Mouse (Mus musculus) forebrain, embryonic 10.5 days (tissue): Measurements from ENCODE around the gene Akap10. TPM values are rescaled to one million over a fixed set of nuclear protein-coding genes. Genes with fewer than 3 reads are reported as not detected.

Source experiments
- DNase-seq: peaks from one replicate; pipeline ENCODE4 v3.0.0-alpha.2; 2017; ENCODE audit warnings: low spot score; ENCODE audit errors: extremely low spot score
- H3K27ac ChIP-seq: fragments of 300-500 bp; sonication (generic); 2 replicates; pipeline ENCODE4 v1.5.1; 2016; ENCODE audit warnings: mild to moderate bottlenecking
- H3K27me3 ChIP-seq: fragments of 300-500 bp; sonication (generic); 2 replicates; pipeline ENCODE4 v1.6.1; 2016; ENCODE audit warnings: mild to moderate bottlenecking; ENCODE audit not compliant: poor library complexity, severe bottlenecking
- H3K36me3 ChIP-seq: fragments of 300-500 bp; sonication (generic); replicated peaks from 2 replicates; pipeline ENCODE4 v1.6.1; 2016; ENCODE audit warnings: mild to moderate bottlenecking, moderate library complexity
- H3K4me1 ChIP-seq: fragments of 300-500 bp; sonication (generic); 2 replicates; pipeline ENCODE4 v1.6.1; 2016
- H3K4me3 ChIP-seq: fragments of 300-500 bp; sonication (generic); 2 replicates; pipeline ENCODE4 v1.5.1; 2016; ENCODE audit warnings: mild to moderate bottlenecking, moderate library complexity
- H3K9me3 ChIP-seq: fragments of 300-500 bp; sonication (generic); 2 replicates; pipeline ENCODE4 v1.6.1; 2016; ENCODE audit warnings: mild to moderate bottlenecking, moderate library complexity
- WGBS: fragments of 180-500 bp; shearing (Covaris S2); methylation state at CpG from one replicate; pipeline ENCODE4 v1.1.7; 2016; 5-methylcytosine and 5-hydroxymethylcytosine counted together
- polyA plus RNA-seq: library from polyadenylated mRNA; unstranded; fragments of >200 nt; fragmentation: Nextera tagmentation; extraction: Ambion mirVana; gene quantifications from 2 replicates; pipeline ENCODE4 v1.2.1, GENCODE M21; 2016

Akap10 gene
- polyA plus RNA-seq, 1 experiment from 2014 or later: 14.7 TPM

GRCm38 (mm10) chr11:61919702-61920101 is 10.3 kb downstream of the Akap10 start:
- Histone ChIP-seq H3K36me3 (peaks cover 55% of the 10 kb centered on the region), H3K4me1 (no peaks in the 10 kb centered on the region), H3K27me3 (no peaks in the 10 kb centered on the region), H3K27ac (no peak overlapping the region), H3K9me3 (no peaks in the 10 kb centered on the region), H3K4me3 (no peak overlapping the region)
- 94% methylated on average over 3 of the region's 3 CpGs for WGBS
- DNase-seq: no peak

- peaks cover 95% of the 10 kb centered on the region for H3K36me3 ChIP-seq
- no peak for DNase-seq
- H3K4me1 ChIP-seq: no peaks in the 10 kb centered on the region
- H3K4me3 ChIP-seq: no peak overlapping the region
- no peaks in the 10 kb centered on the region for H3K27me3 ChIP-seq
- no peak overlapping the region for H3K27ac ChIP-seq
- no peaks in the 10 kb centered on the region for H3K9me3 ChIP-seq
Measured at GRCm38 (mm10) chr11:61908315-61908714, 21.7 kb downstream of the Akap10 start.

GRCm38 (mm10) chr11:61882183-61882582 is 47.9 kb downstream of the Akap10 start:
- Histone ChIP-seq H3K27me3 (no peaks in the 10 kb centered on the region), H3K9me3 (no peaks in the 10 kb centered on the region), H3K4me1 (no peaks in the 10 kb centered on the region), H3K4me3 (no peak overlapping the region), H3K27ac (no peak overlapping the region), H3K36me3 (peaks cover 94% of the 10 kb centered on the region)
- DNase-seq: no peak
- WGBS: 89% methylated on average over 5 of the region's 5 CpGs

- Histone ChIP-seq H3K27me3 (no peaks in the 10 kb centered on the region), H3K36me3 (peaks cover 93% of the 10 kb centered on the region), H3K27ac (no peak overlapping the region), H3K4me3 (no peak overlapping the region), H3K9me3 (no peaks in the 10 kb centered on the region), H3K4me1 (no peaks in the 10 kb centered on the region)
- no peak for DNase-seq
Measured at GRCm38 (mm10) chr11:61879921-61880320, 50.1 kb downstream of the Akap10 start.

GRCm38 (mm10) chr11:61871881-61872280 is 58.2 kb downstream of the Akap10 start:
- 93% methylated on average over 5 of the region's 5 CpGs for WGBS
- peaks cover 92% of the 10 kb centered on the region for H3K36me3 ChIP-seq

GRCm38 (mm10) chr11:61866856-61867255 is 63.2 kb downstream of the Akap10 start:
- H3K9me3 ChIP-seq: no peaks in the 10 kb centered on the region
- H3K4me1 ChIP-seq: no peaks in the 10 kb centered on the region
- H3K27ac ChIP-seq: no peak overlapping the region
- H3K4me3 ChIP-seq: no peak overlapping the region
- no peak for DNase-seq
- H3K36me3 ChIP-seq: peaks cover 51% of the 10 kb centered on the region
- no peaks in the 10 kb centered on the region for H3K27me3 ChIP-seq

More at GRCm38 (mm10) chr11:61871881-61872280, 58.2 kb downstream of the Akap10 start:
- Histone ChIP-seq H3K4me1 (no peaks in the 10 kb centered on the region), H3K27ac (no peak overlapping the region), H3K9me3 (no peaks in the 10 kb centered on the region), H3K27me3 (no peaks in the 10 kb centered on the region), H3K4me3 (no peak overlapping the region)
- no peak for DNase-seq

GRCm38 (mm10) chr11:61861781-61862547 is 68.1 kb downstream of the Akap10 start:
- no peaks in the 10 kb centered on the region for H3K9me3 ChIP-seq
- H3K4me3 ChIP-seq: no peak overlapping the region
- no peak for DNase-seq
- no peaks in the 10 kb centered on the region for H3K4me1 ChIP-seq
- 80% methylated on average over 6 of the region's 6 CpGs for WGBS
- no peak overlapping the region for H3K27ac ChIP-seq
- H3K27me3 ChIP-seq: no peaks in the 10 kb centered on the region
- peaks cover 8% of the 10 kb centered on the region; the same call in 1 of the 2 replicates for H3K36me3 ChIP-seq

GRCm38 (mm10) chr11:61859316-61859715 is 70.7 kb downstream of the Akap10 start:
- 82% methylated on average over 1 of the region's 1 CpGs for WGBS
- Histone ChIP-seq H3K27me3 (no peaks in the 10 kb centered on the region), H3K9me3 (no peaks in the 10 kb centered on the region), H3K4me3 (no peak overlapping the region), H3K36me3 (no peaks in the 10 kb centered on the region), H3K27ac (no peak overlapping the region), H3K4me1 (peaks cover 10% of the 10 kb centered on the region; the same call in 1 of the 2 replicates)
- no peak for DNase-seq

GRCm38 (mm10) chr11:61855539-61855938 is 74.5 kb downstream of the Akap10 start:
- no peaks in the 10 kb centered on the region for H3K27me3 ChIP-seq
- H3K4me1 ChIP-seq: peaks cover 28% of the 10 kb centered on the region
- no peak for DNase-seq
- H3K27ac ChIP-seq: peak overlapping the region; percentile 93
- peak overlapping the region; percentile 75 for H3K4me3 ChIP-seq
- no peaks in the 10 kb centered on the region for H3K9me3 ChIP-seq
- WGBS: 53% methylated on average over 6 of the region's 6 CpGs
- peaks cover 2% of the 10 kb centered on the region; the same call in 1 of the 2 replicates for H3K36me3 ChIP-seq

GRCm38 (mm10) chr11:61854988-61855411 is 75.1 kb downstream of the Akap10 start, which contains the start of gene Ulk2:
Gene Ulk2 (minus strand): TSS chr11:61855073.
- Histone ChIP-seq H3K36me3 (peaks cover 4% of the 10 kb centered on the region; the same call in 1 of the 2 replicates), H3K4me1 (peaks cover 28% of the 10 kb centered on the region), H3K9me3 (no peaks in the 10 kb centered on the region), H3K27me3 (no peaks in the 10 kb centered on the region), H3K27ac (peak within 1 kb of the TSS; percentile 93), H3K4me3 (peak within 1 kb of the TSS; percentile 75)
- peak; percentile 84 for DNase-seq
- WGBS: under 1% methylated on average over 58 of the region's 58 CpGs

GRCm38 (mm10) chr11:61854211-61854987 is 75.7 kb downstream of the Akap10 start:
- WGBS: under 1% methylated on average over 87 of the region's 87 CpGs
- peak; percentile 83 for DNase-seq
- H3K36me3 ChIP-seq: peaks cover 4% of the 10 kb centered on the region; the same call in 1 of the 2 replicates
- H3K27me3 ChIP-seq: no peaks in the 10 kb centered on the region
- peaks cover 28% of the 10 kb centered on the region for H3K4me1 ChIP-seq
- H3K9me3 ChIP-seq: no peaks in the 10 kb centered on the region
- peak overlapping the region; percentile 93 for H3K27ac ChIP-seq
- H3K4me3 ChIP-seq: peak overlapping the region; percentile 75

- H3K4me3 ChIP-seq: peak overlapping the region; percentile 75
- DNase-seq: no peak
- peaks cover 4% of the 10 kb centered on the region; the same call in 1 of the 2 replicates for H3K36me3 ChIP-seq
- no peaks in the 10 kb centered on the region for H3K9me3 ChIP-seq
- H3K27me3 ChIP-seq: no peaks in the 10 kb centered on the region
- WGBS: 16% methylated on average over 5 of the region's 5 CpGs
- H3K27ac ChIP-seq: peak overlapping the region; percentile 93
- peaks cover 28% of the 10 kb centered on the region for H3K4me1 ChIP-seq
Measured at GRCm38 (mm10) chr11:61853659-61854058, 76.4 kb downstream of the Akap10 start.

- no peak overlapping the region for H3K4me3 ChIP-seq
- no peaks in the 10 kb centered on the region for H3K27me3 ChIP-seq
- no peak for DNase-seq
- H3K9me3 ChIP-seq: no peaks in the 10 kb centered on the region
- peaks cover 4% of the 10 kb centered on the region; the same call in 1 of the 2 replicates for H3K36me3 ChIP-seq
- H3K27ac ChIP-seq: no peak overlapping the region
- peaks cover 28% of the 10 kb centered on the region for H3K4me1 ChIP-seq
Measured at GRCm38 (mm10) chr11:61852916-61853315, 77.1 kb downstream of the Akap10 start.
